10 mouse cellular contexts compared by ENCODE assay signal in genomic region chr3:37556412-37557113, GRCm38 (mm10).
DNase-seq lines count a peak whose midpoint lies in the region; ATAC-seq and TF ChIP-seq lines count a peak whose summit lies in the region.
"Had no signal": no experiment of that assay in that cellular context is flagged by ENCODE, and none has a peak within 500 bp of the region (broad histone marks: within the 10 kb centered on the region; RNA-seq: fewer than 3 reads in every experiment).

No protein-coding gene starts in this region.

- no peaks in the 10 kb centered on the region for H3K36me3 ChIP-seq in lung, embryonic 14.5 days (ENCODE audit: insufficient read depth)
- H3K36me3 ChIP-seq in kidney, embryonic 16.5 days (ENCODE audit: insufficient read depth, low read length), result 0 out of 2 replicates have a peak, but pooled peaks cover 3% of the 10 kb centered on the region
- H3K36me3 ChIP-seq in stomach, embryonic 14.5 days (ENCODE audit: control insufficient read depth, insufficient read depth, low read length), result no peaks in the 10 kb centered on the region

- no peak overlapping the region for H3K9ac ChIP-seq in lung, embryonic 14.5 days
- H3K9ac ChIP-seq in kidney, embryonic 16.5 days (replicated peaks; ENCODE audit: low read length), result no peak overlapping the region
- H3K9ac ChIP-seq in stomach, embryonic 14.5 days (replicated peaks; ENCODE audit: low read depth, low read length), result no peak overlapping the region

- no peak; the same call in 1 of the 2 replicates for ATAC-seq in lung, embryonic 14.5 days (ENCODE audit: insufficient read depth)
- peak; percentile 88 for ATAC-seq in kidney, embryonic 16.5 days (ENCODE audit: low FRiP score, low TSS enrichment)
- ATAC-seq in stomach, embryonic 14.5 days (ENCODE audit: insufficient number of reproducible peaks, insufficient read depth, low FRiP score, low read depth), result peak; percentile 56; the same call in 1 of the 2 replicates
- no peak for ATAC-seq in megakaryocyte-erythroid progenitor cell, adult 5-6 weeks (replicated peaks; ENCODE audit: low FRiP score, low TSS enrichment, poor library complexity, severe bottlenecking)
- no peak for ATAC-seq in cerebellum, adult (ENCODE audit: insufficient number of reproducible peaks, low FRiP score, low TSS enrichment)

- WGBS in lung, embryonic 14.5 days, result 29% methylated on average over 7 of the region's 7 CpGs
- WGBS in kidney, embryonic 16.5 days, result 13% methylated on average over 7 of the region's 7 CpGs
- WGBS in stomach, embryonic 14.5 days, result 18% methylated on average over 7 of the region's 7 CpGs

- peak; percentile 54 for DNase-seq in lung, embryonic 14.5 days
- DNase-seq in lung, postnatal 25 days (ENCODE audit: low spot score), result no peak
- peak; percentile 25 for DNase-seq in fibroblast of lung, adult 2 months (ENCODE audit: low read depth)
- DNase-seq in thymus, adult 18-20 months, result no peak
- DNase-seq: cerebellum, adult 9-11 months had no signal

- H3K4me3 ChIP-seq in lung, embryonic 14.5 days (ENCODE audit: low read depth, low read length), result no peak overlapping the region
- H3K4me3 ChIP-seq in kidney, embryonic 16.5 days (ENCODE audit: low read length), result no peak overlapping the region
- H3K4me3 ChIP-seq in stomach, embryonic 14.5 days (ENCODE audit: low read depth, low read length), result no peak overlapping the region
- H3K4me3 ChIP-seq: myocyte had no signal

- H3K4me2 ChIP-seq in lung, embryonic 14.5 days, result no peak overlapping the region
- 0 out of 2 replicates have a peak overlapping the region, but pooled peaks have one; percentile 7 for H3K4me2 ChIP-seq in kidney, embryonic 16.5 days (replicated peaks; ENCODE audit: low read depth, low read length)
- no peak overlapping the region; the same call in 1 of the 2 replicates for H3K4me2 ChIP-seq in stomach, embryonic 14.5 days (replicated peaks; ENCODE audit: low read depth, low read length)

- TF ChIP-seq CTCF in lung, embryonic 14.5 days (IDR thresholded peaks at IDR 0.05; ENCODE audit: low read depth), result no peak

- no peaks in the 10 kb centered on the region for H3K27me3 ChIP-seq in lung, embryonic 14.5 days (ENCODE audit: insufficient read depth, low read length)
- no peaks in the 10 kb centered on the region for H3K27me3 ChIP-seq in kidney, embryonic 16.5 days (ENCODE audit: insufficient read depth, low read length)
- no peaks in the 10 kb centered on the region for H3K27me3 ChIP-seq in stomach, embryonic 14.5 days (ENCODE audit: control insufficient read depth, insufficient read depth, low read length)

- peak overlapping the region; percentile 65 for H3K27ac ChIP-seq in lung, embryonic 14.5 days (ENCODE audit: low read depth)
- peak overlapping the region; percentile 91 for H3K27ac ChIP-seq in kidney, embryonic 16.5 days (ENCODE audit: low read length)
- H3K27ac ChIP-seq in stomach, embryonic 14.5 days (ENCODE audit: low read length), result peak overlapping the region; percentile 71

- no peaks in the 10 kb centered on the region for H3K9me3 ChIP-seq in lung, embryonic 14.5 days (ENCODE audit: low read depth, low read length)
- H3K9me3 ChIP-seq in kidney, embryonic 16.5 days (ENCODE audit: low read length), result no peaks in the 10 kb centered on the region
- no peaks in the 10 kb centered on the region for H3K9me3 ChIP-seq in stomach, embryonic 14.5 days (ENCODE audit: control insufficient read depth, low read depth, low read length)

- peaks cover 10% of the 10 kb centered on the region for H3K4me1 ChIP-seq in lung, embryonic 14.5 days (ENCODE audit: insufficient read depth)
- peaks cover 22% of the 10 kb centered on the region for H3K4me1 ChIP-seq in kidney, embryonic 16.5 days (ENCODE audit: insufficient read depth, low read length)
- peaks cover 19% of the 10 kb centered on the region; the same call in 1 of the 2 replicates for H3K4me1 ChIP-seq in stomach, embryonic 14.5 days (ENCODE audit: control insufficient read depth, insufficient read depth, low read length)

Comparison
In these comparisons a context has a peak if more than half of its experiments do, and no peak if none do; other contexts are left out.
1. DNase-seq: peak in lung, embryonic 14.5 days (single experiment) and fibroblast of lung, adult 2 months (single experiment); none in lung, postnatal 25 days (single experiment) and thymus, adult 18-20 months (0 of 2).
2. ATAC-seq: peak in kidney, embryonic 16.5 days (single experiment) and stomach, embryonic 14.5 days (single experiment); none in lung, embryonic 14.5 days (single experiment), megakaryocyte-erythroid progenitor cell, adult 5-6 weeks (single experiment) and cerebellum, adult (single experiment).
3. Peak in every context shown above with its lines, with median percentiles within 50 percentile points of each other: H3K27ac ChIP-seq.